Mouse (Mus musculus) right cerebral cortex, adult 2 months (tissue): ENCODE measurements at regions not wholly inside any gene's neighbourhood (a gene's known extent, or its start where the extent isn't known, plus 50 kb on each side); places are given as distances from the start of the nearest gene placed in this dataset.
A peak's percentile ranks its signal among the peaks of the same experiment; 100 is the strongest.

Source experiments
- DNase-seq, 2 experiments: peaks; one replicate each; pipeline ENCODE4 v3.0.0; 2021 to 2022; ENCODE audit warnings: low spot score in 2 of 2

GRCm38 (mm10) chr9:94382293-94382692 is 155.6 kb downstream of the 1190002N15Rik start:
- DNase-seq = no peak

DNA sequence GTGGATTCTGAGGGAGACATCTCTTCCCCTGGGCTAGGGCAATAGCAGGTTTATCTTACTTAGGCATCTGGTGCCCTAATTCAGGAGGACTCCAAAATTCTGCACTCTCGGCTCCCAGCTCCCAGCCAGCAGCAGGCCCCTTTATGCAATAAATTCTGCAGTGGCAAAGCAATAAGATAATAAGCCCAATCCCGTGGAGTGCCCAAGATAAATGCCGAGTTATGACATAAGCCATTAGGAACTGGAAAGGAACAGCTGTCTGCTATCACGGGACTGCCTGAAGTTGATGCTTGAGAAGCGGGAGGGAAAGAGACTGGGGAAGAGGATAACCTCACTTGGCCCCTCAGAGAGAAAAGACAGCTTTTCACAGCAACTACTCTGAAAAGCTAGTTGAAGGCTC is 159.0 kb downstream of the 1190002N15Rik start:
- DNase-seq = no peak

DNA sequence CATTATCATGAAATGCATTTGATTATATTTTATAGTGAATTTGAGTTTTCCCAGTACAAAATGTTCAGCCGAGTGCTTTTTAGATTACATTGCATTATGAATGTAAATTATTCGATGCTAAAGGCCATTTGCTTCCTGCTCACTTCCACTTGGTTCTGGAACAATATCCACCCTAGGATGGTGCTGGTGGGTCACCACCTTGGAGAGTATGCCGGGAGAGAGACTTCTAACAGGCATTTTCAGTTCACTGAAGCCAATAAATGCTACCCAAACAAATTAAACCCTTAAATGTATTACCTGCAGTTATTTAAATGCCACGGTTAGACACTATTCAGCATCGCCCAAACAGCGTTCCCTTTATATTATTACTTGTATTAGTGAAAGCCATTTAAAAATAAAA is 159.6 kb downstream of the 1190002N15Rik start:
- no peak for DNase-seq

GRCm38 (mm10) chr9:94377346-94378039 is 160.4 kb downstream of the 1190002N15Rik start:
- DNase-seq = peak; percentile 28 to 37

DNA sequence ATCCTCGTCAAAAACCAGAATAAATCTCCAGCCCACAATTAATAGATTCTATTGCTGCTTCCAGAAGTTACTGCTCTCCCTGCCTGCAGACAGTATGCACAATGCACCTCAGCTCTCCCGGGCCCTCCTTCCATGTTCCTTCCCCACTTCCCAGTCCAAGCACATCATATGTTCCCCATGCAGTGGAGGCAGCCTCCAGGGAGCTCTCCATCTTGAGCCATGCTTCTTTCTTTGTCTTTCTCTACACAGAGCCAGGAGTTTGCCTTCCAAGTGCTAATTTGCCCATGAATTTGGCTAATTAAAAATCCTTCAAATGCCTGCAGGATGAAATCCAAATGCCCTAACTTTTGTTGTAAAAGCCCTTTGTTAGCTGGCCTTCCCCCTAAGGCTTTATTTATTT is 166.9 kb downstream of the 1190002N15Rik start:
- no peak for DNase-seq

DNA sequence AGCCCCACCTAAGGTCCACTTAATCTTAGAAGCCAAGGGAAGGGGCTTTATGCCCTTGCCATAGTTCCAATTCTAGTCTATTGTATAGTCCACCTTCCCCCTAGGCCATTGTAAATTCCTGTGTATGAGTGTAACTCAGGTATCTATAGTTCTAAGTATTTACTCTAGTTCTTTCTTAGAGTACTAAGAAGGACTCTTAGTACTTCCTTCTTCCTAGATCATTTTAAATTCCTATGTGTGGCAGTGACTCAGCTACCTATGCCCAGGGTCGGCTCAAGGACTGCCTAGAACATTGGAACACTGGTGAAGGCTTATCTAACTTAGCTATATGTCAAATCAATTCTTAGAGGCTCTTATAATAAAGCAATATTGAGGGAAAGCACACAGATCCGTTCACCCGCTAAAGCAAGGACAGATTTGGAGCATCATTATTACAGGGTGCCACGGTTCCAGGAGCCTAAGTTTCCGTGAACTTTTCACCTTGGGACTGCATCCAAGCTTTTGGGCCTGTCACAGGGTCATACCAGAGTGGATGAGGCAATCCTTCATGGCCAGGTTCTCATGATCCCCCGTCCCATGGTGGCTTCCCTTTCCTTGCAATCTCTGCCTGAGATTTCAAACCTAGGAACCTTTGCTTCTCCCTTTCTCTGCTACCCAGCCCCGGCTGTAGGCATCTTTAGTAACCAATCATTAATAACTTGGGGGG is 169.5 kb downstream of the 1190002N15Rik start:
- DNase-seq = no peak

- no peak for DNase-seq
Measured at GRCm38 (mm10) chr9:94361877-94362697, 175.8 kb downstream of the 1190002N15Rik start.

GRCm38 (mm10) chr9:94361011-94361410 is 176.9 kb downstream of the 1190002N15Rik start:
- DNase-seq = no peak

GRCm38 (mm10) chr9:94358150-94358549 is 179.7 kb downstream of the 1190002N15Rik start:
- no peak for DNase-seq

GRCm38 (mm10) chr9:94342011-94342410 is 195.9 kb downstream of the 1190002N15Rik start:
- DNase-seq = no peak

DNA sequence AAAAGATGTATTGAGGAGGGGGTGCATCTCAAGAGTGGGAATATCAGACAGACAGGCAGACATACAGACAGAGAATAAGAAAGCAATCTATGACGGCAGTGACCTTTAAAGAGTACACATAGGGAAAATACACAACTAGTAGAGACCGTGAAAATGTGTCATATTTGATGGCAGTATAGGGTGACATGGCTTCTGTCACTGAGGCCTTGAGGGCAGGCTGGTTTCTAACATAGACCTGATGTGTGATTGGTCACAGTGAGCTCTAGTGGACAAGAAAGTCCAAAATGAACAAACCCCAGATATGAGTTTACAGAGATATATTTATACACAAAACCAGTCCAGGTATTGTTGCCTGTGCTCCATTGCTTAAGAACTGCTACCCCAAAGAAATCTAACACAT is 196.3 kb downstream of the 1190002N15Rik start:
- no peak for DNase-seq

DNA sequence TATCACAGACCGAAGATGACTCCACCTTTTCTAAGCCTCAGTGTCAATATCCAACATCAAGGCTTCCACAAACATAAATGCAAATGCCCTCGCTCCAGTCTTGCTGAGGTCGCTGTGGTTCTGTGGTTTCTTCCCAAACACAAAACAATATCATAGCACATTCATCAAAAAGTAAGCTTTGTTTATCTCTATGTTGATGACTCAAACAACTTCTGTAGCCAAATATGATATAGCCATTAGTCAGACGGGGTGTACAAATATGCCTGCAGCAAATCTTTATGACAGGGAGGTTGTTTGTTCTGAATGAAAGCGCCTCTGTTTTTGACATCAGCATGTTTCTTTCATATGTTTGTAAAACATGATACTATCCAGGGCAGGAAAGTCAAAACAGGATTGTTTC is 204.4 kb downstream of the 1190002N15Rik start:
- DNase-seq = no peak

DNA sequence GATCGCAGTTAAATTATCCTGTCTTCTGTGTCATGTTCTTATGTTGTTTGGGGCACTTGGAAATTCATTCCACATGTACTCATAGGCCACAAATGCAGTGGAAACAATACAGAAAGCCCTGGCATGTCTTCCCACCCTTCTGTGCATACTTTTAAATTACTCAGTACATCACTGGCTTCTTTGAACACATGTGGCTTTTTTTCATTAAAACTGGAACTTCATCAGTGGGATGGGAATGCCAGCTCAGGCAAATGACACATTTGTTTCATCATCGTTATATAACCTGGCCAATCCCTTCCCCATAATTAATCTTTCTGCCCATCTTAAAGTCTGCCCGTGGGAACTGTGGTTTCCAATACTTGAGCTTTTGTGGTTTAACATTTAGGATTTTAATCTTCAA is 214.9 kb downstream of the 1190002N15Rik start:
- no peak for DNase-seq

GRCm38 (mm10) chr9:94302575-94302974 is 235.3 kb downstream of the 1190002N15Rik start:
- no peak for DNase-seq

GRCm38 (mm10) chr9:94301896-94302295 is 236.0 kb downstream of the 1190002N15Rik start:
- DNase-seq = no peak

DNA sequence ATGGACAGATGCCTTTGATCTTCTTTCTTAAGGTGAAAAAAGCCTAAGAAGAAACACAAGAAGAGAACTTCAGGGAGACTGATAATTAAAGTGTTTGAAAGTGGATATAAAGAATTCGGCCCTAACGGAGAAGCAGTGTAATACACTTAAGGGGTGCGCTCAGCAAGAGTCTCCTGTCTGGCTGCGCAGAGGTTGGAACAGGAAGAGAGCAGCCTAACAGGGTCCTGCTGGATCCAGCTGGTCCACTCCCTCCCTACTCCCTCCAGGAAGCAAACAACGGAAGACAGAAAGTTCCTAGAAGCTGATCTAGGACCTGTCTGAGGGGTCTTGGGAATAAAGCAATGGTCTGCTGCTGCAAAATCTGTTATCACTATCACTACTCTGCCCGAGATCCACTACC is 242.4 kb downstream of the 1190002N15Rik start:
- no peak for DNase-seq

DNA sequence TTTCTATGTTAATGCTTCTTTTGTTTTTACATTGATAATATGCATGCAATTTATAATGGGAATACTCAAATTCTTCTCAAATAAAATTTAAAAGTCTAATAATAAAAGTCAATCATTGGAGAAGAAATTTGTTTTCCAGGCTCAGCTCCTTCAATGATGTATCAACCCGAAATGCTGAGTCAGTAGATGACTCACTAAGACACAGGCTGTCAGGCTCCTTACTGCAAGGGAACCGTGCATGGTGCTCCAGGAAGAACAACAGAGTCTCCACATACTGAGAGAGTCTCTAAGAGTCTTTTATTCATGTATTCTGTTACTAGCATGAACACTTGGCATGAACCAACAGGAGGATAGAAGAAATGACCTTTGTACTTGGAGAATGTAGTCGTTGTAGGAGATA is 245.7 kb downstream of the 1190002N15Rik start:
- no peak for DNase-seq

GRCm38 (mm10) chr9:94289546-94289945 is 248.3 kb downstream of the 1190002N15Rik start:
- no peak for DNase-seq

GRCm38 (mm10) chr9:94287559-94287958 is 250.3 kb downstream of the 1190002N15Rik start:
- no peak for DNase-seq

DNA sequence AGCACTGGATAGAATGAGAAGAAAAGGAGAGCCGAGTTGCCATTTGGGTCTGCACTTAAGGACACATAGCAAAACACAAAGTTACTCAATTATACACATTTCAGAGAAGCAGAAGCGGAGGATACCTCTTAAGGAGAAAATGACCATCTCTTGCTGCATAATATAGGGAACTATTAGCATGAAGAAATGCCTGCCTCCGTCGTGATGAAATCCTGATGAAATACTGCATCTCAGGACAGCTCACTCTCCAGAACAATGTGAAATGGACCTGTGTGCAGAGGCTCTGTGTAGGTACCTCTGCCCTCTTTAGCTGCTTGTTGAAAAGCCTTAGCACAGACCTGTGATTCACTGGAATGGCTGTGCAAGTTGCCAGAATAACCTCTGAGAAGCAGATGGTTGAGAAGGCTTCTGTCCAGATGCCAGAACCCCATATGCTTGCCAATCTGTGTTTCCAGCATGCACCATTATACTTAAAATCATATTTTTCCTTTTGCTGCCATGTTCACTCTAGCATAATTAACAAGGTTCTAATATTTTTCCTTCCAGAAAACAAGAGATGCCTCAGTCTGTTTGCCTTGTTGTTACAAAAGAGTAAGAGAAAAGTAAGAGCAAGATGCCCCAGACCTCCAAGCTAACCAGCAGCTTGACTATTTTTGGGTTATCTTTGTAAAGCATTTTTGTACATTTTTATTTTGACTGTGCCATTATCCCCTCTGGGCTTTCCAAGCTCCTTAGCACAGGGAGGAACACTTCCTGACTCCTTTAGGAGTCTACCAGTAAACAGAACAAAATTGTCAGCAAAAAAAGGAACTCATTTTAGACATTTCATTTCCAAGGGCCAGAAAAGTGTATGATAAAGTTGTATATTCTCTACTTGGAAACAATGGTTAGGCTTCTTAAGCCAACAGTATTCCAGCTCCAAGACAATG is 259.0 kb downstream of the 1190002N15Rik start:
- DNase-seq = peak; percentile 66 to 68

DNA sequence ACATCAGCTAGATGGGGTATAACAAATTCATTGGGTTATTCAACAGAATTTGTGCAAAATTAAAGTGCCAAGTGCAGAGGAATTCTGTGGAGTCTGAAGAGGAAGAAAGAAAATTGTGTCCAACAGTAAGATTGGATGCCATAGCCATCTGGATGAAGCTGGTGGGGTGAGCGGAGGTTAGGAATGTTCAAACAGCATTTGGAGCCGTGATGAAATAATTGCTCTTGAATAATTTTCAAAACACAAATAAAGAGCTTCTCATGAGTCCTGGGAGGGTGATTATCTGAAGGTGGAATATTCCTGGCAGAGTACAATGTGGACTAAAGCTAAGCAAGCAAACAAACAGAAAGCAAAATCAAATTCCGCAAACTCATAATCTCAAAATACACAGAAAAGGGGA is 260.8 kb downstream of the 1190002N15Rik start:
- no peak for DNase-seq
